Mouse (Mus musculus) B cell, adult 2 months (primary cell): ENCODE results near the gene Sema3g.

Experiments used
- DNase-seq, 2 experiments: peaks; one replicate each; pipeline ENCODE4 v3.0.0; 2022

The Sema3g gene

DNA sequence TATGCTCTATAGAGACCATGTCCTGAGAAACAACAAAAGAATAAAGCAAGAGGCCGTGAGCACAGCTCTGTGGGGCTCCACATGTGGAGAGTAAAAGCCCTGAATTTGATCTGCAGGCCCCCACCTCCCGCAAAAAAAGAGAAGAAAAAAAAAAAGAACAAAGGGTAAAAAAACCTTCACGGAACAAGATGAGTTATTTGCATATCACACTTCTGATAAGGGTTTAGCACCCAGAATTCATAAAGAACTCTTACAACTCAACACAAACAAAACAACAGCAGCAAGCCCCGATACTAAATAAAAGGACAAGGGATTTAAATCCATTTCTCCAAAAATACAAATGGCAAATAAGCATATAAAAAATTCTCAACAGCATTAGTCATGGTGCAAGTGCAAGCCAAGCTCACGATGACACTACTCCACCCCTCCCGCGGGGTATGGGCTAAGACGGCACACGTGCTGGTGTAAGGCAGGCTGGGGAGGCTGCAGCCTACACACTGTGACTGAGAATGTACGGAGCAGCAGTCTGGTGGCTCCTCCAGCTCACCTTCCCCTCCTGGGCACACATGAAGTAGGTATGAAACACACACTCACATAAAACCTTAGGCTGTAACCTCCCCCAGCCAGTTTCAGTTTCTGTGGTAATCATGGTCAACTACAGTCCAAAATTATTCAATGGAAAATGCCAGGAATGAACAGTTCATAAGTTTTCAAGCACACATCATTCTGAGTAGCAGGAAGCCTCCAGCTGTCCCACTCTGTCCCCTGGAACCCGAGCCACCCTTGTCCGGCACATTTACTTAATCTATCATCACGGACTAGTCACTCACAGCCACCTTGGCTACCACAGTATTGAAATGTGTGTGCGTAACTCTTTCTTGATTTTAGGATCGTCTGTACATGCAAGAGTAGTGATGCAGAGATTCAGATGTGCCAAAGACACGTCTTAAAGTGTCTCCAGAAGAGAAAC is 19.8 kb upstream of the Sema3g start:
- DNase-seq, result no peak

- DNase-seq, result no peak
Measured at GRCm38 (mm10) chr14:31199599-31199998, 18.1 kb upstream of the Sema3g start.

- no peak for DNase-seq
Measured at GRCm38 (mm10) chr14:31200038-31200437, 17.6 kb upstream of the Sema3g start.

GRCm38 (mm10) chr14:31204844-31205243 is 12.8 kb upstream of the Sema3g start:
- no peak for DNase-seq

DNA sequence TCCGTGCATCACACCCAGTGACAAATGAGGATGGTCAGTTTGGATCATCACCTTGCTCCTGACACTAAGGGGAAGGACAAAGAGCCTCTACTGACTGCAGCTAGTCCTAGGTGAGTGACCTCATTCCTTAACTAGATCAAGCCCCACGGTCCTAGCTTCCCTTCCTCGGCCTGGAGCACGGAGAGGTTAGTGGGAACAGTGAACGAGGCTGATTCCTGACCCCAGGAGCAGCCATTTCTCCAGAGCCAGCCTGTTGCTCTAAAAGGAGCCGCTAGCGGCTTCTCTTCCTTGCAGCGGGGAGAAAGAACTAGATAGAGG is 12.5 kb upstream of the Sema3g start:
- DNase-seq, result no peak

GRCm38 (mm10) chr14:31205562-31206467 is 11.8 kb upstream of the Sema3g start:
- DNase-seq, result peak; percentile 27 to 33

- DNase-seq, result peak; percentile 96
Measured at GRCm38 (mm10) chr14:31206472-31206981, 11.1 kb upstream of the Sema3g start.

GRCm38 (mm10) chr14:31207070-31207830 is 10.4 kb upstream of the Sema3g start:
- no peak for DNase-seq

GRCm38 (mm10) chr14:31208084-31208483 is 9.6 kb upstream of the Sema3g start, which contains the start of gene Tnnc1:
Gene Tnnc1 (plus strand): TSS chr14:31208312.
- no peak for DNase-seq

GRCm38 (mm10) chr14:31209133-31209557 is 8.5 kb upstream of the Sema3g start:
- DNase-seq, result no peak

DNA sequence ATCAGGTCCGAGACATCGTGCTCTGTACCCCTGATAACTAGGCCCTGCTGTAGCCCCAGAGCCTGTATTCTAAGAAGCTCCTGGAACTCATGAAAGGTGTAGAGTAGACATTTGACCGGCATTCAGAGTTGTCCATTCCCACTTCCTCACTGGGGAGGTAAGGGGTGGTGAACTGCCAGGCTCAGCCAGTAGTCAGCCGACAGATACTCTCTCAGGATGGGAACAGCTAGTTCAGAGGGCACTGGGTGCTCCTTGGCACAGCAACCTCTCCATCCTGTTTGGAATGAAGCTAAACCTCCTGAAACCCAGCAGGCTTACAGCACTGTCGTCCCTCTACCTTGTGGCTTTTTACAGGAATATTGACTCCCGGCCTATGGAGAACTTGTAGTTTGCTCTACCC is 5.8 kb upstream of the Sema3g start:
- DNase-seq, result no peak

GRCm38 (mm10) chr14:31212499-31212898 is 5.2 kb upstream of the Sema3g start:
- DNase-seq, result no peak

- DNase-seq, result no peak
Measured at GRCm38 (mm10) chr14:31213868-31214267, 3.8 kb upstream of the Sema3g start.

DNA sequence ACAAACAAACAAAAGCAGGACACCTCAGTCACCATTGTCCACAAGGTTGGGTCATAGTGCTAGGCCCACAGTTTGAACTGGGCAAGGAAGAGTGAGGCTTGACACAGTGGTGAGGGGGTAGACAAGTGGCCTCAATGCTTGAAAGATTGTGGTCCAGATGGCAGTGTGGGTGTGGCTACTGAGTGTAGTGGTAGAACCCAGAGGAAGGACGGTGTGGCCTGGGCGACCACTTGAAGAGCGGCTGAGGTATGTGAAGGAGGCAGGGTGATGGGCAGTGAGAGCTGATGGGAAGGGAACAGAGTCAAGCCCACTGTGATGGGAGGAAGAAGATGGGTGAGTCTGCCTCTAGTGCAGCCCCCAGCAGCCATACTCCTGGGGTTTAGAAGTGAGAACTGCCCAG is 3.0 kb upstream of the Sema3g start:
- no peak for DNase-seq

DNA sequence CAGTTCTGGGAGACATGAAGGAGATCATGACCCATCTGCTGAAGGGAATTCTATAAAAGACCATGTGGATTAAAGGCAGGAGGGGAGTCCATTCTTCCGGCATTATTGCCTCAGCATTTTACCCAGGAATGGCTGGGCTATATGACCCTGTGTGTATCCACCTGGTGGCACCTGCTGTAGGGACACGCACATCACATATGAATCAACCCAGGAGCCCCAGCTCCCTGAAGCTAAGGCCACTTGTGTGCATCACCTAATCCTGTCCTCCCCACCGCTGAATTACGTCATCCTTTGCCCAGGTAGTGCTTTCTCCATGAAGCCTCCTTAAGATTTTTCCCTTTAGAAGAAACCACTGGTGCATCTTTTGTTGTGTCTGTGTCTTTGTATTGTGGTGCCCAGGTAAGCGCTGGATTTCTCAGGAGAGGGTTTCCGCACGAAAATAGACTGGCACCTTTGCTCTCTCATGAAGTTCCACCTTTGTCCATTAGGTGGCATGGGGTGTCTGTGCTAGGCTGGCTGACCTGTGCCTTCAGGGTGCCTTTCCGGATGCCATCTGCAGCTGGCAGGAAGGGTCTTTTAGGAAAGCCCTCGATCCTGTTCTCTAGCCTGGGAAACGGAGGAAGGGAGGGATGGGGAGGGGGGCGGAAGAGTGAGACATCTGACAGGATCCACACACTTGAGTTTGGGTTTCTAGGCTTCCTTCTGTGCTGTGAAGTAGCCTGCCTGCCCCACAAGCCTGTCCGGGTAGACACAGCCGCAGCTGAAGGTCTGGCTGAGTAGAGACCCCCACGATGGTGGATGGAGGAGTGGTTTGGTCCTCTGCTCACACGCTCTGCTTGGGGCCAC is 2.3 kb upstream of the Sema3g start:
- DNase-seq, result peak; percentile 81 to 83

GRCm38 (mm10) chr14:31216846-31217245 is 814 bp upstream of the Sema3g start, which contains the start of gene Nisch:
Gene Nisch (minus strand): TSS chr14:31216946.
- DNase-seq, result no peak

DNA sequence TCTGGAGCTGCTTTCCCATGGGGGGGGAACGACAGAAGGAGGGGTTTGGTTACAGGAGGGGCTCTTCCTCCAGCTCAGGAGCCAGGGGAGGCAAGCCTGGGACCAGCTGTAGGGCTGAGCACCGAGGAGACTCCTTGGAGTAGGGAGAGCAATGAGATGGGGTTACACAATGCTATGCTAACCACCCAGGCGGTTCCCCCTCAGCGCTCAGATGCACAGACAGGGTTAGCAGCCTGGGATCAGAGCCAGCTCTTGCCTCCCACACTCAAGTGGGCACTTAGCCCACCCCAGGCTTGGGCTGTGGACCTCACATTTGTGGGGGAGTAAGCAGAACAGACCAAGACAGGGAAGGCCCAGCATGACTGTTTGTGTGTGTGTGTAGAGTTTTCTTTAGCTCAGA is 9.3 kb downstream of the Sema3g start:
- DNase-seq, result no peak

DNA sequence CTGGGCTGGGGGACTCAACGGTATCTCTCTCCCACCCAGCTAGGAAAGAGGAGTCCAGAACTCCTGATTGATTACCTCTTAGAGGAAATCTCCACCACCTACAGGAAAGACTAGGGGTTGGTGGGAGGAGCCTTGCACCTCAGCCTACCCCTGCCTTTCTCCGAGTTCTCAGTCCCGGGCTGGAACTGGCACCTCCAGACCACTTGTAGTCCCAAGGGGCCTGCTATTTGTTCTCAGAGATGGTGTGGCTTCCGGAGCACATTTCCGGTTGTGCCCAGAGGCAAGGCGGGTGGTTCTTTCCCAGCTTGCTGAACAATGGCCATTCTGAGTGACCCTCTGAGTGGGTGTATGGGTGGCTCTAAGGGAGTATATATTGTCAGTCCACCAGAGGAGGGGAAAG is 10.6 kb downstream of the Sema3g start:
- DNase-seq, result peak; percentile 63 to 66

- no peak for DNase-seq
Measured at GRCm38 (mm10) chr14:31230442-31230841, 12.8 kb downstream of the Sema3g start.

DNA sequence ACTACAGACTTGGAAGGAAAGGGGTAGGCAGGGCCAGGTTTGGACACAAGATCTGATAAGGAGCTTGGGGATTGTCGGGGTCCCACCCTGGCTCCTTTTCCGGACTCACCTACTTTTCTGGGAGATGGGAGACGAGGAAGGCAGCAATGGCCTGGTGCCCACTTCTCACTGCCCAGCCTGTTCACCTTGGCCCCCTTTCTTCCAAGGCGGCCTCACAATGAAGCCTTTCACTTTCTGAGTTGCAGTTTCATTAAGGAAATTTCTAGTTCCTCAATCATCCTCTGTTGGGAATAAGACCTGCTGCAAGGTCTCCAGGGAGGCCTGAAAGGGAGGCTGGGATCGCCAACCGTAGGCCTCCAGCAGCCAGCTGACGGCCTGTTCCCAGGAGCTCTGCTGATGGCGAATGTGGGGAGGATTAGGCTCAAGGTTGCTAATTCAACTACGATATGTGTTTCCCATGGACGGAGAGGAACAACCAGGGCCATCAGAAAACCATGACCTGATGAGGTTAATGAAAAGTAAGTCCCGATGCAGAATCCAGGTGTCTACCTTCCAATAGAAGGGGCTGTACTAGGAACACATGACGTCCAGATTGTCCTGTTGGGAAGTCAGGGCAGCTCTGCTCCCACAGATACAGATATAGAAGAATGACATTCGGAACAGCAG is 14.9 kb downstream of the Sema3g start:
- DNase-seq, result no peak
